Mouse (Mus musculus): ENCODE data around the gene Arpin. TPM values are rescaled to one million over a fixed set of nuclear protein-coding genes. Genes with fewer than 3 reads are reported as not detected.

Gene Arpin
- polyA plus RNA-seq, 1 experiment = 41.2 TPM

DNA sequence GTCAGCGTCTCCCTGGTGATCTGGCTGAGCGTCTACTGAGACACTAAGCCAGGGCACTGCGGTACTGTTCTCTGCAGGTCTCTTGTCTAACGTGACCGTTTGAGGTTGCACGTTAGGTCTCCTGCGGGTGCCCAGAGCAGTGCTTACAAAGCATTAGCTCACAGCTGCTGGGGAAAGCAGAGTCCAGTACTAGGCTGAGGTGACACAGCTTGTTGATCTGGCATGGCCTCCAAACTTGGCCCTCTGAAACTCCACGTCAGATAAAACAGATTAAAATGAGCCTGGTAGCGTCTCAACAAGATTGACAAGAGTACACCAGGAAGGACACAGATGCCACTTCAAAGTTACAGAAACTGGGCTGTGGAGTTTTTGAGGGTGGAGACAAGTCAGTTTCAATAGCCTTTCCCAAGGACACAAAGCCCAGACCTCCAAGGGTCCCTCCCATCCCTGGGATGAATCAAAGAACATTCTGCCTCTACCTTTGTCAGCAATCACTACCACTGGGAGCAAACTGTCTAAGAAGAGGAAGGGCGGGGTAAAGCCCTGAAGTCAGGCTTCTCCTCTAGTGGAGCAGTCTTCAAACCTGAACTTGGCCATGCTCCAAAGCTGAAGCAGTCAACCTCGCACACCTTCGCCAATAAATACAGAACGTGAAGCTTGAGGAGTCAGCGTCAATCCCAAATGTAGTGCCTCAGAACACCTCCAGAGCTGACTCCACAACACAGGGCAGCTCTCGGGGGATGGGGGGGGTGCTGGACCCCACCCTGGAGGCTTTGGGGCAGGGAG, 44.5 kb downstream of the Arpin start:
- no peak for TF ChIP-seq MAX (IDR thresholded peaks at IDR 0.05)
- no peak for TF ChIP-seq CTCF (IDR thresholded peaks at IDR 0.05; ENCODE audit: control insufficient read depth, insufficient read depth, insufficient read length)
- no peak for TF ChIP-seq MYOD1 (IDR thresholded peaks at IDR 0.05; ENCODE audit: control insufficient read depth, insufficient read length, low read depth)
- no peak for TF ChIP-seq MYOG (IDR thresholded peaks at IDR 0.05; ENCODE audit: control insufficient read depth, extremely low read depth, insufficient read length)
- no peak for TF ChIP-seq FOSL1 (IDR thresholded peaks at IDR 0.05; ENCODE audit: insufficient read depth, low read length, poor library complexity, severe bottlenecking)
- TF ChIP-seq USF1 (IDR thresholded peaks at IDR 0.05; ENCODE audit: low read depth) = no peak
- no peak for TF ChIP-seq CEBPB (IDR thresholded peaks at IDR 0.05; ENCODE audit: low read depth)
- no peak overlapping the region for H3ac ChIP-seq (ENCODE audit: control insufficient read depth, insufficient read length, low read depth)
- no peak overlapping the region for H3K4me3 ChIP-seq (ENCODE audit: insufficient read depth, poor library complexity, severe bottlenecking)
- peaks cover 1% of the 10 kb centered on the region for H3K79me3 ChIP-seq (ENCODE audit: low read depth)
- H3K27me3 ChIP-seq (ENCODE audit: control insufficient read depth, insufficient read depth, insufficient read length) = no peaks in the 10 kb centered on the region
- H3K36me3 ChIP-seq (ENCODE audit: control insufficient read depth, insufficient read depth) = no peaks in the 10 kb centered on the region
- H3K79me2 ChIP-seq (ENCODE audit: control insufficient read depth, insufficient read depth) = no peaks in the 10 kb centered on the region

GRCm38 (mm10) chr7:79888603-79889002, 46.6 kb downstream of the Arpin start:
- TF ChIP-seq MAX (IDR thresholded peaks at IDR 0.05) = no peak
- TF ChIP-seq FOSL1 (IDR thresholded peaks at IDR 0.05; ENCODE audit: insufficient read depth, low read length, poor library complexity, severe bottlenecking) = no peak
- no peak for TF ChIP-seq CEBPB (IDR thresholded peaks at IDR 0.05; ENCODE audit: low read depth)
- no peak for TF ChIP-seq USF1 (IDR thresholded peaks at IDR 0.05; ENCODE audit: low read depth)
- TF ChIP-seq MYOG (IDR thresholded peaks at IDR 0.05; ENCODE audit: control insufficient read depth, extremely low read depth, insufficient read length) = no peak
- TF ChIP-seq MYOD1 (IDR thresholded peaks at IDR 0.05; ENCODE audit: control insufficient read depth, insufficient read length, low read depth) = no peak
- no peak for TF ChIP-seq CTCF (IDR thresholded peaks at IDR 0.05; ENCODE audit: control insufficient read depth, insufficient read depth, insufficient read length)
- H3K79me3 ChIP-seq (ENCODE audit: low read depth) = peaks cover 1% of the 10 kb centered on the region
- no peaks in the 10 kb centered on the region for H3K79me2 ChIP-seq (ENCODE audit: control insufficient read depth, insufficient read depth)
- H3K4me3 ChIP-seq (ENCODE audit: insufficient read depth, poor library complexity, severe bottlenecking) = no peak overlapping the region
- H3ac ChIP-seq (ENCODE audit: control insufficient read depth, insufficient read length, low read depth) = no peak overlapping the region
- H3K27me3 ChIP-seq (ENCODE audit: control insufficient read depth, insufficient read depth, insufficient read length) = no peaks in the 10 kb centered on the region
- peaks cover 3% of the 10 kb centered on the region for H3K36me3 ChIP-seq (ENCODE audit: control insufficient read depth, insufficient read depth)

DNA sequence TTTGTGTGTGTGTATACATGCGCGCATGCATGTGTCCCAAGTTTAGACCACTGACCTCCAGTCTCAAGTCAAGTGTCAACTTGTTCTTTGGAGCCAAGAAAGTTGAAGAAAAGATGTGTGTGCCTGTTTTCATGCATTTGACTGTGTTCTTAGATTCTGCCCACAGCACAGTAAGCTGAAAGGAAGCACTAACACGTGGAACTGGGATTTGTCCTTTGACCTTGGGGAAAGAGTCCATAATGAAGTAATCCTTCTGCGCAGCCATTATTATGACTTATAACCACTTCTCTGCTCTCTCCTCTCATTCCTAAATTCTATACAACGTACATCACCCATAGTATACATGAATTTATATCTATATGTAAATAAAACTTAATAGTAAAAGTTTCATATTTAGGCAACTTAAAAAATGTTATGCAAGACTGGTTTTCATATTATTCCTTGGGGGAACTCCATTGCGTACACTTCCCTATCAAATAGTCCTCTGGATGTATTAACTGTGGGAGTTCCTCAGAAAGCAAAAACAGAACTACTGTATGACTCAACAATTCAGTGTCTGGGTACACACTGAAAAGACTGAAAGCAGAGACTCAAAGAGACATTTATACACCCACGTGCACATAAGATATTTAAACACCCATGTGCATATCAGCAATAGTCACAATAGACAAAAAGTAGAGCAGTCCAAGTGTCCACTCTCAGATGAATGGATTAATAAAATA, 51.4 kb downstream of the Arpin start:
- TF ChIP-seq CEBPB (IDR thresholded peaks at IDR 0.05; ENCODE audit: low read depth) = no peak
- Histone ChIP-seq H3K27me3 (ENCODE audit: control insufficient read depth, insufficient read depth, insufficient read length) (no peaks in the 10 kb centered on the region), H3K4me3 (ENCODE audit: insufficient read depth, poor library complexity, severe bottlenecking) (no peak overlapping the region), H3K36me3 (ENCODE audit: control insufficient read depth, insufficient read depth) (peaks cover 13% of the 10 kb centered on the region), H3K79me3 (ENCODE audit: low read depth) (peaks cover 2% of the 10 kb centered on the region), H3K79me2 (ENCODE audit: control insufficient read depth, insufficient read depth) (no peaks in the 10 kb centered on the region), H3ac (ENCODE audit: control insufficient read depth, insufficient read length, low read depth) (no peak overlapping the region)

DNA sequence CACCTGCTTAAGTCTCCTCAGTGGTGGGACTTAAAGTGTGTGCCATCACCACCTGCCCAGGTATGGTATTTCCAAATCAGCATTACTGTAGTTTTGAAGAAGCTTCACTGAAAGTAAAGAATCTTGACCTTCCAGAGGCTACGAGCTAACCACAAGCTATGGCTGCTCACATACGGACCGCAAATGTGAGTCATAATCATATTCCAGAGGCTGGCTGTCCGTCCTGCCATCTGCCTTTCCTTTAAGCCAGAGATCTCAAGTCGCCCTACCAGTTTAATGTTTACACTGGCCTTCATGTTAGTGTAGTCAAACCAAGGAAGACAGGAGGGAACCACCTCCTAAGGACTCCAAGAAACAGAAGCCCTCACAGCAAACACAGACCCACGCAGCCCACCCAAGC, 53.3 kb downstream of the Arpin start:
- peaks cover 13% of the 10 kb centered on the region for H3K36me3 ChIP-seq (ENCODE audit: control insufficient read depth, insufficient read depth)

GRCm38 (mm10) chr7:79880998-79881397, 54.2 kb downstream of the Arpin start:
- no peak for TF ChIP-seq FOSL1 (IDR thresholded peaks at IDR 0.05; ENCODE audit: insufficient read depth, low read length, poor library complexity, severe bottlenecking)
- TF ChIP-seq USF1 (IDR thresholded peaks at IDR 0.05; ENCODE audit: low read depth) = peak; percentile 96

More for the DNA sequence above, 53.3 kb downstream of the Arpin start:
- no peaks in the 10 kb centered on the region for H3K79me2 ChIP-seq (ENCODE audit: control insufficient read depth, insufficient read depth)
- no peak overlapping the region for H3ac ChIP-seq (ENCODE audit: control insufficient read depth, insufficient read length, low read depth)
- peak; percentile 34 for TF ChIP-seq FOSL1 (IDR thresholded peaks at IDR 0.05; ENCODE audit: insufficient read depth, low read length, poor library complexity, severe bottlenecking)
- no peak for TF ChIP-seq CEBPB (IDR thresholded peaks at IDR 0.05; ENCODE audit: low read depth)
- no peak for TF ChIP-seq MYOG (IDR thresholded peaks at IDR 0.05; ENCODE audit: control insufficient read depth, extremely low read depth, insufficient read length)
- no peak for TF ChIP-seq MAX (IDR thresholded peaks at IDR 0.05)
- peak; percentile 13 for TF ChIP-seq MYOD1 (IDR thresholded peaks at IDR 0.05; ENCODE audit: control insufficient read depth, insufficient read length, low read depth)
- no peak for TF ChIP-seq USF1 (IDR thresholded peaks at IDR 0.05; ENCODE audit: low read depth)
- no peaks in the 10 kb centered on the region for H3K27me3 ChIP-seq (ENCODE audit: control insufficient read depth, insufficient read depth, insufficient read length)
- H3K4me3 ChIP-seq (ENCODE audit: insufficient read depth, poor library complexity, severe bottlenecking) = no peak overlapping the region
- peaks cover 1% of the 10 kb centered on the region for H3K79me3 ChIP-seq (ENCODE audit: low read depth)

GRCm38 (mm10) chr7:79880033-79880432, 55.1 kb downstream of the Arpin start:
- H3K4me3 ChIP-seq (ENCODE audit: insufficient read depth, poor library complexity, severe bottlenecking) = no peak overlapping the region
- no peak for TF ChIP-seq FOSL1 (IDR thresholded peaks at IDR 0.05; ENCODE audit: insufficient read depth, low read length, poor library complexity, severe bottlenecking)
- no peak for TF ChIP-seq CTCF (IDR thresholded peaks at IDR 0.05; ENCODE audit: control insufficient read depth, insufficient read depth, insufficient read length)
- no peak for TF ChIP-seq MAX (IDR thresholded peaks at IDR 0.05)
- TF ChIP-seq CEBPB (IDR thresholded peaks at IDR 0.05; ENCODE audit: low read depth) = no peak
- TF ChIP-seq MYOG (IDR thresholded peaks at IDR 0.05; ENCODE audit: control insufficient read depth, extremely low read depth, insufficient read length) = no peak
- TF ChIP-seq MYOD1 (IDR thresholded peaks at IDR 0.05; ENCODE audit: control insufficient read depth, insufficient read length, low read depth) = no peak
- TF ChIP-seq USF1 (IDR thresholded peaks at IDR 0.05; ENCODE audit: low read depth) = no peak
- peaks cover 13% of the 10 kb centered on the region for H3K36me3 ChIP-seq (ENCODE audit: control insufficient read depth, insufficient read depth)
- no peaks in the 10 kb centered on the region for H3K27me3 ChIP-seq (ENCODE audit: control insufficient read depth, insufficient read depth, insufficient read length)
- no peak overlapping the region for H3ac ChIP-seq (ENCODE audit: control insufficient read depth, insufficient read length, low read depth)
- peaks cover 1% of the 10 kb centered on the region for H3K79me3 ChIP-seq (ENCODE audit: low read depth)
- H3K79me2 ChIP-seq (ENCODE audit: control insufficient read depth, insufficient read depth) = no peaks in the 10 kb centered on the region

More at GRCm38 (mm10) chr7:79880998-79881397, 54.2 kb downstream of the Arpin start:
- Histone ChIP-seq H3K79me3 (ENCODE audit: low read depth) (peaks cover 1% of the 10 kb centered on the region), H3K36me3 (ENCODE audit: control insufficient read depth, insufficient read depth) (peaks cover 13% of the 10 kb centered on the region), H3ac (ENCODE audit: control insufficient read depth, insufficient read length, low read depth) (no peak overlapping the region), H3K27me3 (ENCODE audit: control insufficient read depth, insufficient read depth, insufficient read length) (no peaks in the 10 kb centered on the region), H3K4me3 (ENCODE audit: insufficient read depth, poor library complexity, severe bottlenecking) (no peak overlapping the region), H3K79me2 (ENCODE audit: control insufficient read depth, insufficient read depth) (no peaks in the 10 kb centered on the region)

Measured in C2C12 (cell line).